Mouse (Mus musculus) heart, postnatal 14 days (tissue): ENCODE results near the gene Tktl1. TPM values are rescaled to one million over a fixed set of nuclear protein-coding genes. Genes with fewer than 3 reads are reported as not detected.
"Not testable (repeated sequence)": the region's sequence is repeated elsewhere in the genome, so short reads cannot be mapped to it uniquely, and the experiment has no call there.

Experiments used
- DNase-seq, 2 experiments: peaks; one replicate each; pipeline ENCODE4 v3.0.0; 2021 to 2022
- intact Hi-C: fragments of 180-260 bp; cut with DNase I; formaldehyde crosslinking; loops from one replicate; pipeline ENCODE4 v1.15.1; 2025
- long read RNA-seq, 2 experiments: library from polyadenylated mRNA; stranded (forward); transcript quantifications; one replicate each; pipeline ENCODE4 v2.0.0; 2021
- total RNA-seq, 2 experiments: library from RNA; stranded (reverse); gene quantifications; 2 replicates each; pipeline ENCODE4 v1.2.3; 2021

Gene Tktl1
- total RNA-seq: not detected
- long read RNA-seq, experiment 1: 0 reads
- long read RNA-seq, experiment 2: 0 reads

GRCm38 (mm10) chrX:74176959-74177358, at the start of gene Tktl1:
TSS of gene Tktl1 (plus strand) at chrX:74177259.
- intact Hi-C loops: no loop called here
- DNase-seq: no peak

GRCm38 (mm10) chrX:74135263-74135662, 41.8 kb upstream of the Tktl1 start, which contains the start of gene Mecp2:
TSS of gene Mecp2 (minus strand) at chrX:74135363.
- DNase-seq, intact Hi-C loops: not testable (repeated sequence)

GRCm38 (mm10) chrX:74167738-74168137, 9.3 kb upstream of the Tktl1 start, which contains the start of gene Tex28:
TSS of gene Tex28 (minus strand) at chrX:74167838.
- DNase-seq: no peak
- intact Hi-C loops: no loop called here

- DNase-seq: no peak
- intact Hi-C loops: no loop called here
Observed at GRCm38 (mm10) chrX:74203556-74203955, 26.5 kb downstream of the Tktl1 start.

GRCm38 (mm10) chrX:74218496-74218895, 41.4 kb downstream of the Tktl1 start:
- intact Hi-C loops: loop anchor here (10.0 kb wide), 1 partner anchor 104 kb away; no protein-coding TSS in a partner anchor

GRCm38 (mm10) chrX:74219449-74219848, 42.4 kb downstream of the Tktl1 start:
- intact Hi-C loops: loop anchor here (10.0 kb wide), 1 partner anchor 105 kb away; no protein-coding TSS in a partner anchor
- no peak for DNase-seq

More at GRCm38 (mm10) chrX:74218496-74218895, 41.4 kb downstream of the Tktl1 start:
- peak in 1 of 2 experiments; percentile 15 for DNase-seq

- intact Hi-C loops: not testable (repeated sequence)
Observed at GRCm38 (mm10) chrX:74220099-74220498, 43.0 kb downstream of the Tktl1 start.

GRCm38 (mm10) chrX:74230038-74230437, 53.0 kb downstream of the Tktl1 start:
- intact Hi-C loops: no loop called here
- DNase-seq: no peak

More at GRCm38 (mm10) chrX:74220099-74220498, 43.0 kb downstream of the Tktl1 start:
- DNase-seq: not testable (repeated sequence)

GRCm38 (mm10) chrX:74233196-74233595, 56.1 kb downstream of the Tktl1 start:
- intact Hi-C loops: no loop called here
- DNase-seq: no peak

- intact Hi-C loops: loop anchor here (5.0 kb wide), 1 partner anchor 218 kb away; the partner anchor contains the start of gene Irak1
- no peak for DNase-seq
Observed at GRCm38 (mm10) chrX:74240332-74240731, 63.3 kb downstream of the Tktl1 start.

GRCm38 (mm10) chrX:74243396-74243795, 66.3 kb downstream of the Tktl1 start:
- intact Hi-C loops: loop anchor here (5.0 kb wide), 1 partner anchor 221 kb away; the partner anchor contains the start of gene Irak1
- no peak for DNase-seq

GRCm38 (mm10) chrX:74243807-74244206, 66.7 kb downstream of the Tktl1 start:
- peak in 1 of 2 experiments; percentile 6 for DNase-seq
- intact Hi-C loops: loop anchor here (5.0 kb wide), 1 partner anchor 222 kb away; the partner anchor contains the start of gene Irak1

- peak; percentile 49 to 58 for DNase-seq
- intact Hi-C loops: loop anchor here (5.0 kb wide), 4 partner anchors 108 to 222 kb away; partner anchors contain the start of genes Fam3a, Ikbkg, Irak1 and Lage3
Observed at GRCm38 (mm10) chrX:74244614-74245083, 67.6 kb downstream of the Tktl1 start.

- no peak for DNase-seq
- intact Hi-C loops: loop anchor here (5.0 kb wide), 3 partner anchors 107 to 147 kb away; partner anchors contain the start of genes Fam3a, Ikbkg and Lage3
Observed at GRCm38 (mm10) chrX:74245107-74245506, 68.0 kb downstream of the Tktl1 start.

GRCm38 (mm10) chrX:74245687-74246086, 68.6 kb downstream of the Tktl1 start:
- peak; percentile 85 to 86 for DNase-seq
- intact Hi-C loops: loop anchor here (5.0 kb wide), 3 partner anchors 107 to 147 kb away; partner anchors contain the start of genes Fam3a, Ikbkg and Lage3

- intact Hi-C loops: loop anchor here (5.0 kb wide), 3 partner anchors 106 to 146 kb away; partner anchors contain the start of genes Fam3a, Ikbkg and Lage3
- DNase-seq: peak; percentile 80 to 83
Observed at GRCm38 (mm10) chrX:74246213-74246681, 69.2 kb downstream of the Tktl1 start.

GRCm38 (mm10) chrX:74246693-74247092, 69.6 kb downstream of the Tktl1 start:
- intact Hi-C loops: loop anchor here (5.0 kb wide), 3 partner anchors 106 to 146 kb away; partner anchors contain the start of genes Fam3a, Ikbkg and Lage3
- no peak for DNase-seq

GRCm38 (mm10) chrX:74248651-74249050, 71.6 kb downstream of the Tktl1 start:
- intact Hi-C loops: loop anchor here (1.0 to 5.0 kb wide), 4 partner anchors 104 to 165 kb away; partner anchors contain the start of genes Fam3a, Ikbkg and Lage3

GRCm38 (mm10) chrX:74249615-74250014, 72.6 kb downstream of the Tktl1 start, which contains the start of gene Flna:
TSS of gene Flna (minus strand) at chrX:74249820.
- intact Hi-C loops: loop anchor here (5.0 kb wide), 3 partner anchors 103 to 143 kb away; partner anchors contain the start of genes Fam3a, Ikbkg and Lage3
- peak; percentile 68 to 72 for DNase-seq

More at GRCm38 (mm10) chrX:74248651-74249050, 71.6 kb downstream of the Tktl1 start:
- DNase-seq: peak; percentile 70 to 76

GRCm38 (mm10) chrX:74254153-74254887, 77.3 kb downstream of the Tktl1 start, which contains the start of gene Emd:
TSS of gene Emd (plus strand) at chrX:74254687.
- intact Hi-C loops: no loop called here
- peak; percentile 85 to 87 for DNase-seq
